Mouse (Mus musculus): ENCODE data around the gene Apobec2. TPM values are rescaled to one million over a fixed set of nuclear protein-coding genes. Genes with fewer than 3 reads are reported as not detected.
A peak's percentile ranks its signal among the peaks of the same experiment; 100 is the strongest.

The Apobec2 gene
- polyA plus RNA-seq, 1 experiment from 2014 or later, result 1.6 TPM

DNA sequence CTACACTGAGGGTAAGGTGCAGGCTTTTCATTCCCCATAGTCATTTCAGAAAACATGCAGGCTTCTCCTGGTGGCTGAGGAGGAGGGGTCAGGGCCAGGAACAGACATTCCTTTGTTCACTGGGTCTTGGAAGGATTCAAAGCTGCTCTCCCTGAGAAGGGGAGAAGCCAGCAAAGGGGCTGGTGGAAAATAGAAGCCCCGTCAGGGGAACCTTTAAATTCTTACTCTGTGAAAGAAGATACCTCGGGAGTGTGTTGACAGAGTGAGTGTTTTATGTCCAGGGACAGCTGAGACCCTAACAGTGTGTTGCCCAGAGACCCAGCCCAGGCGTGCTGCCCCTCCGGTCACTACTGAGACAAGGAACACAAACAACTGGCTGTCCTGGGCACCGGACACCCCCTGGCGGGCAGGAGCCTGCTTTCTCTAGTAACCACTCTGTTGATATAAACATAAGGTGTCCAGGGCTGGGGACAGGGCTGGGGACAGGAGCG lies 4.7 kb upstream of the Apobec2 start:
- no peak for DNase-seq (ENCODE audit: low spot score)

- DNase-seq (ENCODE audit: low spot score), result no peak
Observed at GRCm38 (mm10) chr17:48436487-48436886, 3.8 kb upstream of the Apobec2 start.

GRCm38 (mm10) chr17:48434479-48434878 lies 1.7 kb upstream of the Apobec2 start:
- DNase-seq (ENCODE audit: low spot score), result no peak

DNA sequence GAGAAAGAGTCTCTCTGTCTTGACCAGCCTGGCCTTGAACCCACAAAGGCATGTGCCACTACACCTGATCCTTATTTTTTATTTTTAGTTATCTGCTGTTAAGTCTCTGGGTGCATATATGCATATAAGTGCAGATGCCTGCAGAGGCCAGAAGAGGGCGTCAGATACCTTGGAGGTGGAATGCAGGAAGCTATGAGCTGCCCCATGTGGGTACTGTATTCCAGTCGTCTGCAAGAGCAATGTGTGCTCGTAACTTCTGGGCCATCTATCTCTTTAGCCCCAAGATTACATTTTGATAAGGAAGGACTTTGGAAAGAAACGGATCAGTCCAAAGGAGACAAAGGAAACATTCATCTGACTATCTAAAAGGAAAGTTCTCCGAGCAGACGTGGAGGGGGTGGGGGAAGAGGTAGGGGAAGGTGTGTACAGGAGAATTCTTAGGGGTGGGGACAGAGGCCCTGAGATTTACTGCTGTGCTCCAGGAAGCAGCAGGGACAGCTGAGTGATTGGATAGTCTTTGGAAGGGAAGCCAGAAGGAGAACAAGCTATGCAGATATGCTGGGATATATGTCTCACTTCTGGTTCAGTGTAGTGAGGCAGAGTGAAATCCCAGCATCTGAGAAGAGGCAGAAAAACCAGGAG lies 1.1 kb upstream of the Apobec2 start:
- DNase-seq (ENCODE audit: low spot score), result no peak

- no peak for DNase-seq (ENCODE audit: low spot score)
Observed at GRCm38 (mm10) chr17:48433006-48433655, 401 bp upstream of the Apobec2 start.

- DNase-seq (ENCODE audit: low spot score), result no peak
Observed at GRCm38 (mm10) chr17:48431054-48431453, 1.7 kb downstream of the Apobec2 start.

GRCm38 (mm10) chr17:48430394-48430793 lies 2.3 kb downstream of the Apobec2 start:
- no peak for DNase-seq (ENCODE audit: low spot score)

GRCm38 (mm10) chr17:48427852-48428530 lies 4.7 kb downstream of the Apobec2 start:
- DNase-seq (ENCODE audit: low spot score), result peak; percentile 43

DNA sequence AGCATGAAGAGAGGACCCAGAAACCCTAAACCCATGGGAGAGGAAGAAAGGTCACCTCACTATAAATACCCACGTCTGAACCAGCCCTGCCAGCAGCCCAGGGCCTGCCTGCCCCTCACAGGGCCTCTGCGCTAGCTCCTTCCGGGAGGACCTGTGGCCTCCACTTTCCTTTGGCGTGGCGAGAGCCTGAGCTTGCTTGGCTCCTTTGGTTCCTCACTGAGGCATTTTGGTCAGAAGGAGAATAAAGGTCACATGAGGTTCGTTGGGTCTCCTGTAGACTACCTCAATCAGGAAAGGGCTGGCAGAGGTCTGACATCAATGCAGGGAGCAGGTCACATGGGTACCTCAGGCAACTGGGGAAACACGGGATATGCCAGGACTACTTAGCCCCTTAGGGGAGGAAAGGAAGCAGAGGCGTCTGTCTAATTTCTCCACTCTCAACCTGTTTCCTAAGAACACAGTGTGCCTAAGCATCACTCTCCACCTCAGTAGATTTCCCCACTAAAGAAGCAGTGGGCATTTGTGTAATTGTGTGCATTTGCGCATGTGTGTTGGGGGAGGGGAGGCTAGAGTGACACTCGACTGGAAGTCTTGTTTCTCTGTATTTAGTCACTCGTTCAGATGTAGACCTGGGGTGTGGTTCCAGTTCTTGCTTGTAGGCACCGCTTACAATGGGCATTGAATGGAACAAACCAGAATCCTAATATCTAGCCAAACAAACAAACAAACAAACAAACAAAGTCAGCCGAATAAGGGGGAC lies 5.6 kb downstream of the Apobec2 start:
- DNase-seq (ENCODE audit: low spot score), result no peak

DNA sequence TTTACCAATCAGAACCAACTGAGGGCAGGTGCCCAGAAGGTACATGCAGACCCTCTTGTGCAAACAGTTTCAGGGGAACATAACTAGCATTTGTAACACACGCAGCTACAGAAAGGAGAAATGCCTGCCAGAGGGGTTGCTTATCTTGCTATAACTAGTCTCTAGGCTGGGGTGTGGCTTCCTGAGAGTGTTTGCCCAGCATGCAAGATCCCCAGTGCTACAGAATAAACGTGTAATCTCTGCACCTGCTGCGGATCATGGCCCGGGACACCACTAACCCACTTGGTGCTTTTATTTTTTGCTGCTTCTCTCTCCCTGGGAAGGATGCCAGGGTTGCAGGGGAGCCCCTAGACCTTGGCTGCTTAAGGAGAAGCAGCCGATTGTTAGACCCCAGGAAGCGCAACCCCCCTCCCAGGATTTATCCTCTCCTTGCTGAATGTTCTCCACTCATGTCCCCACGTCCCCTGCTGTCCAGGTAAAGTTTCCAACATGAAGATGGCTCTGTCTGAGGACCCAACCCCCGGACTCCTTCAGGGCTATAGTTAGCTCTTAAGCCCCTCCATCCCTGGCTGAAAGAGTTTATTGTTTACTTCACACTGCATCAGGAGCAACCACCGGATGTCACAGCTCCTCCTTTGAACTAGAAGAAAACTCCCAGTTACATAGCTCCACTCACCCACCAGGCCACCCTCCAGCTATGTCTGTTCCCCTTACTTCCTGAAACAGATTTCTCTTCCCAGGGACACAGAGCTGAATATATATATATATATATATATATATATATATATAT lies 6.7 kb downstream of the Apobec2 start:
- peak; percentile 53 for DNase-seq (ENCODE audit: low spot score)

DNA sequence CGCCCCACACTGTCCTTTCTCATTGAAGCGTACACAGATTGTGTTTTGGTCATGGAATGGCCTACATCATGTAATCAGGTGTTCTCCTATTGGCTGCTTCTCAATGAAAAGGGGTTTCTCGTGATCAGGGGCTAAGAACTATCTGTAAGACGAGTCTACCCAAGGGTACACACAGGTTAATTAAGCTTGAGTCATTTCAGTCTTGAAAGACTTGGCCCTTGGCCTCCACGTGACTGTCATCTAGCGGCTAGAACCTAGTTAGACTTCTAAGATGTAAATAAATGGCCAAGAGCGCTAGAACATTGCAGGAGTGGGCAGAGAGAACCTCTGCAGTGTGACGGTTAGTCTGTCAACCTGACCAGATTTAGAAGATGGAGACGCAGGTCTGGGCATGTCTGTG lies 8.5 kb downstream of the Apobec2 start:
- DNase-seq (ENCODE audit: low spot score), result no peak

- no peak for DNase-seq (ENCODE audit: low spot score)
Observed at GRCm38 (mm10) chr17:48419571-48419970, 13.2 kb downstream of the Apobec2 start.

- no peak for DNase-seq (ENCODE audit: low spot score)
Observed at GRCm38 (mm10) chr17:48418781-48419180, 13.9 kb downstream of the Apobec2 start.

DNA sequence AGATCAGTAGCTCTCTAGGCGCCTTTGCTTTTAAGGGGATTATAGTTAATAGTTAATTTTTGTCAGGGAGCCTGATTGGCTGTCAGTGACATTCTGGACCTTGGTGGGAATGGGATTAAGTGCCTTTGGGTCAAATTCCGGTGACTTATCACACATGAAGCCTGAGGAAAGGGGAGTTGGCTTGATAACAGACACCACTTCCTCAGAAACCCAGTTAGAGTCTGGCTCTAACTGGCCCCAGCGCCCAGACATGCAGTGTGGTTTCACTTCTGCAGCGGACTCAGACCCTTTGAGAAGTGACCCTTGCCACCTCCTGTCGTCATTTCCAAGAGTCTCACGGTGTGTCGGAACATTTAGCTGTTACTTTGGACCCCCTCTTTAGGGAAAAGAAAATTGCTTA lies 14.6 kb downstream of the Apobec2 start:
- DNase-seq (ENCODE audit: low spot score), result no peak

- no peak for DNase-seq (ENCODE audit: low spot score)
Observed at GRCm38 (mm10) chr17:48417521-48417920, 15.2 kb downstream of the Apobec2 start.

DNA sequence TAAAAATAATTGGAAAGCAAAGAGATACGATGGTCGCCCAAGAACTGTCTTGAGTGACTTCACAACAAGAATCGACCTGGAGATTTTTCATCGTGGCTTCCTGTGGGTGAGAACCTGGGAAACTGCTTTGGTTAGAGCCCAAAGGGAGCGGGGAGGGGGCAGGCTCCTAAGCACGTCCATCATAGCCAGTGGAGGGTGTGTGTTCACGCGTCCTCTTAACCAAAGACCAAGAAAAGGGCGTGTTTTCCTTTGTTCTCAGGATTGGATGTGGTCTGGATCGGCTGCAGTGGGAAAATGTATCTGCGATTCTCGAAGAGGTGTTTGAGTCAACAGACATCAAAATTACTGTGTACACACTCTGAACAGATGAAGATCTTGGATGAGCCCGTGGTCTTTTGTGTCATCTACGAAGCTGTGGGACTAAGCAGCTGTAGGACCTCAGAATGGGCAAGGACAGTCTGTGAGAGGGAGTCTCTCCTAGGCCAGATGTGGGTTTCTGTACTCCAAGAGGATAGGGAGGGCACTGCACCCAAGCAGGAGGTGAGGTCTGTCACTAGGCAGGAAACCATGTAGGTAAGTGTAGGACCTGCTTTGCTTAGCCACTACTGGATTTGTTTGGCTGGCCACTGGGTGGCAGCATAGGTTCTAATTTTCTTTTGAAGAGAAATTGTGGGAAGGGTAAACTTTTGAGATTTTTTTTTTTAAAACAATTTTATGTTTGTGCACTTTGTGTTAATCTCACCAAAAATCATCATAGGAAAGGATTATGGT lies 16.1 kb downstream of the Apobec2 start:
- peak; percentile 76 for DNase-seq (ENCODE audit: low spot score)

- DNase-seq (ENCODE audit: low spot score), result no peak
Observed at GRCm38 (mm10) chr17:48416011-48416410, 16.7 kb downstream of the Apobec2 start.

- no peak for DNase-seq (ENCODE audit: low spot score)
Observed at GRCm38 (mm10) chr17:48411241-48411640, 21.5 kb downstream of the Apobec2 start.

DNA sequence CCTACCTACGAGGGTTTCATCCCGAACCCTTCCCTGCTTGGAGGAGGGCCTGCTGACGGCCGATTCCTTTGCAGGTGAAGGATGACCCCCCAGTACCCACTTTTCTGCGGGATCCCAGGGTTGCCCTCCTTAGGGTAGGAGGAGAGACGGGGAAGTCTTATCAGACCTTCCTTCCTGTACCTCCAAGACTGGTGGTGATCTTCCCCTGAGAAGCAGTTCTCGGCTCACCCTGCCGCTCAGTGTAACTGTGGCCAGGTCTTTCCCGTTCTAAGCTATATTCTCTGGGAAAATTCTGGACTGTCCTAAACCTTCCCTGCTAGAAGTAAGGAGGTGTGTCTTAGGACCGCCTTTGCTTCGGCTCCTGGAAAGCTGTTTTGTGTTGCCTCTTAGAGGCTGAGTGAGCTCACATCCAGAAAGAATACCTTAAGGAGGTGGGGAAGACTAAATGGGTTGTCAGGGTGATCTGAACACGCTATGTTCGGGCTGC lies 22.4 kb downstream of the Apobec2 start:
- DNase-seq (ENCODE audit: low spot score), result no peak
